30 mouse cellular contexts compared by ENCODE assay signal in the genomic region with DNA sequence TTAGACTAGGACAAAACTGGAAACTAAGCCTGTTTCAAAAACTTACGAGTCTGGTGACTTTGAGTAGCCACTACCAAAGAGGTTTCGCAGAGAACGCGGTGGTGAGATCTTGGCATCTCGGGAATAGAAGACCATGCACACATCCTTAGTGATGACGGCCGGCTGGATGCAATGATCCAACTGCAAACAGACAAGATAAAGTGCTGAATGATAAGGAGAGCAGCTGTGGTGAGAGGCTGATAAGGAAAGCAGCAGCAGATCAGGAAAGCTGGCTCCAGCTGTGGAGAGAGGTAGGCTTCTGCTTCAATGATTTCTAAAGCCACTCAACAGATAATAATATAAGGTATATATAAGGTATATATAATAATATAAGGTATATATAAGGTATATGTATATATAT.
"Had no signal": no experiment of that assay in that cellular context is flagged by ENCODE, and none has a peak within 500 bp of the region (broad histone marks: within the 10 kb centered on the region; RNA-seq: fewer than 3 reads in every experiment).

No protein-coding gene starts in this region.

- H3K9me3 ChIP-seq: limb, embryonic 10.5 days; limb, embryonic 12.5 days; limb, embryonic 13.5 days; limb, embryonic 15.5 days; liver, embryonic 12.5 days; liver, embryonic 13.5 days; liver, embryonic 15.5 days; lung, embryonic 15.5 days; megakaryocyte, embryonic 14.5 days; midbrain, embryonic 10.5 days; midbrain, embryonic 12.5 days; midbrain, embryonic 13.5 days; midbrain, embryonic 15.5 days; neural tube, embryonic 12.5 days had no signal

- H3K27me3 ChIP-seq: limb, embryonic 12.5 days; limb, embryonic 13.5 days; limb, embryonic 15.5 days; liver, embryonic 12.5 days; liver, embryonic 13.5 days; liver, embryonic 15.5 days; lung, embryonic 15.5 days; midbrain, embryonic 12.5 days; midbrain, embryonic 13.5 days; midbrain, embryonic 15.5 days; neural tube, embryonic 12.5 days had no signal

- H3K27ac ChIP-seq: limb, embryonic 10.5 days; limb, embryonic 12.5 days; limb, embryonic 13.5 days; limb, embryonic 15.5 days; liver, embryonic 12.5 days; liver, embryonic 13.5 days; liver, embryonic 14.5 days; liver, embryonic 15.5 days; lung, embryonic 15.5 days; macrophage; midbrain, embryonic 10.5 days; midbrain, embryonic 12.5 days; midbrain, embryonic 13.5 days; midbrain, embryonic 15.5 days; neural tube, embryonic 12.5 days had no signal

- DNase-seq: left cerebral cortex, postnatal 4 days; liver; liver, embryonic 13.5 days; liver, postnatal 0 days; lung, adult 18-20 months; lung, adult 2 months; lung, embryonic 14.5 days; lung, postnatal 10 days; lung, postnatal 14 days; lung, postnatal 36 days; lung, postnatal 4 days; midbrain, embryonic 14.5 days had no signal

- H3K9ac ChIP-seq: limb, embryonic 12.5 days; limb, embryonic 13.5 days; limb, embryonic 15.5 days; liver, embryonic 12.5 days; liver, embryonic 13.5 days; liver, embryonic 14.5 days; liver, embryonic 15.5 days; liver, postnatal 0 days; lung, embryonic 14.5 days; lung, embryonic 15.5 days; midbrain, embryonic 12.5 days; midbrain, embryonic 13.5 days; midbrain, embryonic 15.5 days; neural tube, embryonic 12.5 days had no signal

- ATAC-seq: liver, embryonic 12.5 days; liver, postnatal 0 days; lung, postnatal 0 days; midbrain, embryonic 13.5 days; midbrain, embryonic 15.5 days; midbrain, embryonic 16.5 days had no signal

- H3K4me3 ChIP-seq: limb, embryonic 10.5 days; limb, embryonic 12.5 days; limb, embryonic 13.5 days; limb, embryonic 15.5 days; liver, embryonic 12.5 days; liver, embryonic 13.5 days; liver, embryonic 15.5 days; lung, embryonic 15.5 days; megakaryocyte, embryonic 14.5 days; midbrain, embryonic 10.5 days; midbrain, embryonic 12.5 days; midbrain, embryonic 13.5 days; midbrain, embryonic 15.5 days; myocyte; neural tube, embryonic 12.5 days had no signal

- H3K4me1 ChIP-seq: limb, embryonic 12.5 days; limb, embryonic 13.5 days; limb, embryonic 15.5 days; liver, embryonic 12.5 days; liver, embryonic 15.5 days; lung, embryonic 15.5 days; midbrain, embryonic 10.5 days; midbrain, embryonic 12.5 days; midbrain, embryonic 13.5 days; midbrain, embryonic 15.5 days; neural tube, embryonic 12.5 days had no signal
